Mouse (Mus musculus): ENCODE measurements around the gene Triobp. TPM values are rescaled to one million over a fixed set of nuclear protein-coding genes. Genes with fewer than 3 reads are reported as not detected.
"Not testable (repeated sequence)": the region's sequence is repeated elsewhere in the genome, so short reads cannot be mapped to it uniquely, and the experiment has no call there.

The Triobp gene
- polyA plus RNA-seq, 1 experiment from 2014 or later, result 45.8 TPM

DNA sequence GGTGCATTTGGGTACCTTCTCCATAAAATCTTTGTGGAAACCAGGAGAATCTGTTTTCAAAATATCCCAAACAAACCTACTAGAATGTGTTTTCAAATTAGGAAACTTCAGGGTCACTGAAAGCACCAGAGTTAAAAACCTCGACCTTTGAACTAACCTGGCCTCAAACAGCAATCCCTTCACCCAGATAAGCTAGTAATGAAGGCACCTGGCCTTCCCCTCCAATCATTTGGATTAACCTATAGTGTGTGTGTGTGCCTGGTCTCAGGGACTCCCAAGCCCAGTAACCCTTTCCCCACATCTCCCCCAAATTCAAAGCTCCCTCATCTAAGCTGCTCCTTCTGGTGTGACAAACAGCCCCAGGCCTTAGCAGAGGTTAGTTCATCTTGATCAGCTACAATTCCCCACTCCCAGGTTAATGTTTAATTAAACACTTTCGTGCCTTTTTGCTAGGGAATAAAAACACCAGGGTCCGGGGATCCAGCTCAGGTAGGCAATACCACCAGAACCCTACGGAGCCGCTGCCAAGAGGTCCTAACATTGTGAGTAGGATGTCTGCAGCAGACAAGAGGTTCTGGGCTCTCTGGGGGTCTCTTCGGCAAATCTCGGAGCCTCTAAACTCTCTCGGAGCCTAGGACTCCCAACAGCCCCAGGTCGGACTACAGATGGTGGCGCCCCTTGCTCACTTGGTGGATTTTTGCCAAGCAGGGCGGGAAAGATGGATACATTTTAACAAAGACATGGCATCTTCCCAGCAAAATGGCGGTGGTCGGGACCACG, 79.2 kb downstream of the Triobp start:
- Histone ChIP-seq H3K4me1 (peaks cover 52% of the 10 kb centered on the region), H3K4me2 (peak overlapping the region; percentile 98), H3K9ac (peak overlapping the region; percentile 99), H3K27ac (replicated peaks) (no peak overlapping the region), H3K4me3 (peak overlapping the region; percentile 77; the same call in 1 of the 2 replicates), H3K27me3 (replicated peaks) (peaks cover 15% of the 10 kb centered on the region), H3K9me3 (no peaks in the 10 kb centered on the region), H3K36me3 (no peaks in the 10 kb centered on the region)
- ATAC-seq (ENCODE audit: extremely low read depth, insufficient number of reproducible peaks, low FRiP score, low TSS enrichment), result no peak
- 41% methylated on average over 14 of the region's 14 CpGs for WGBS

DNA sequence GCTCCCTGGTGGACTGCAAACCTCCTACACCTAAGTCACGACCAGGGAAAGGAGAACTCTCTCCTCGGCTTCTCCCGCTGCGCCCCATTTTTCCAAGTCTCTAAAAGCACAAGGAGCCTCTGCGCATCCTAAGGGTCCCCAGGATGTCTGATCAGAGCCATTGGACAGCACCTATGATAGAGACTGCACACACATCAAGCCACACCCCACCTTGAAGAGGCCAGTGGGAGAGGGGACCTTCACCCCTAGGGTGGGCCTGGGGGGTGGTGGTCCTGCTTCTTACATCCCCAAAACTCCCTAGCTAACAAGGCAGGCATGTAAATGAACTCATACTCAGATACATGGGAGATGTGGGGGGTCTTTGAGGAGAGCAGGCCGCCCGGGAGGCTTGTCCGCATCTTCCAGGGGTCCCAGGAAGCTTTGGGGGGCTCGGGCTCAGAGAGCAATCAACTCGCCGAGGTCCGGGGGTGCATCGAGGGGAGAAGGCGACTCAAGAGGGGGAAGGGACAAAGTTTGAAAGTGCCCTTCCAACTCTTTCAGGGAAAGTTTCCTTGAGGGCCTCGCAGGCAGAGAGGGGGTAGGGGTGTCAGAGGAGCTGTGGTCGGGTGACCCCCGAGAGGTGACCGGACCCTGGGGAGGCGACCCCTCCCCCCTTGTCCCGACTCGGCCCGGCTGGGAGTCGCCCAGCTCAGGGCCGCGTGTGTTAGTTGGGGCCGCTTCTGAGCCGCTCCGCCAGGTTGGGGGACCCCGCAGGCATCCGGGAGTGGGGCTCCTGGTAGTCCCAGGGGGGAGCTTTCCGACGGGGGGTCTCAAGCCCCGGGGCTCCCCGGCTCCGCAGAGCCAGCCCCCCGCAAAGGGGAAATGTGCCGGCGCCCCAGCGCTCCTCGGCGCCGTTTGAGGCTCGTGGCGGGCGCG, 80.0 kb downstream of the Triobp start:
- H3K9me3 ChIP-seq, result no peaks in the 10 kb centered on the region
- WGBS, result 5% methylated on average over 44 of the region's 46 CpGs
- H3K4me1 ChIP-seq, result peaks cover 51% of the 10 kb centered on the region
- peak overlapping the region; percentile 77 for H3K4me3 ChIP-seq
- peaks cover 15% of the 10 kb centered on the region for H3K27me3 ChIP-seq (replicated peaks)
- no peak for ATAC-seq (ENCODE audit: extremely low read depth, insufficient number of reproducible peaks, low FRiP score, low TSS enrichment)
- H3K4me2 ChIP-seq, result peak overlapping the region; percentile 98
- no peaks in the 10 kb centered on the region for H3K36me3 ChIP-seq
- peak overlapping the region; percentile 99 for H3K9ac ChIP-seq
- H3K27ac ChIP-seq (replicated peaks), result peak overlapping the region; percentile 97

DNA sequence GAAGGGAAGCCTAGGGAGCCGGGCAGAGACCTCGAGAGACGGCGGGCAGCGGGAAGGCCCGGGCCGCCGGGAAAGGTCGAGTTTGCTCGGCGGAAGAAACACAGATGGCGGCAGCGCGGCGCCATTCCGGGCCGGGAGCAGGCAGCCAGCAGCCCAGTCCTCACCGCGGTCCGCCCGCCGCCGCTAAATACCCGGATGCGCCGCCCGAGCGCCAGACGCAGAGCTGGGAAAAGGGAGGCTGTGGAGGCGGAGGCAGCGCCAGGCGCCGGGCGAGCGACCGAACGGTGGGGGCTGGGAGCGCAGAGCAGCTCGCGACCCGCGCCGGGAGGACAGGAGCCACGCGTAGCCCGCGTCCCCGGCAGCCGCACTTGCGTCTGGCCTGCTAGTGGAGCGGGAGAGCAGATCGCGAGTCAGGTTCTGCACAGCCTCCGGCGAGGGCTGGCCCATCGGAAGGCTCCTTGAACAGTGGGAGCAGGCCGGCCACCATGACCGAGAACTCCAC, 80.8 kb downstream of the Triobp start, which contains the start of gene H1f0:
Gene H1f0, plus strand, starts transcription at position 214 of the 502 bp plus-strand sequence.
- ATAC-seq (ENCODE audit: extremely low read depth, insufficient number of reproducible peaks, low FRiP score, low TSS enrichment), result peak; percentile 52; the same call in 1 of the 2 replicates
- H3K4me2 ChIP-seq, result peak within 1 kb of the TSS; percentile 98
- WGBS, result under 1% methylated on average over 50 of the region's 58 CpGs
- peak within 1 kb of the TSS; percentile 99 for H3K9ac ChIP-seq
- H3K4me3 ChIP-seq, result peak within 1 kb of the TSS; percentile 77
- H3K27ac ChIP-seq (replicated peaks), result peak within 1 kb of the TSS; percentile 97
- no peaks in the 10 kb centered on the region for H3K9me3 ChIP-seq
- H3K36me3 ChIP-seq, result no peaks in the 10 kb centered on the region
- H3K4me1 ChIP-seq, result peaks cover 44% of the 10 kb centered on the region
- peaks cover 15% of the 10 kb centered on the region for H3K27me3 ChIP-seq (replicated peaks)

DNA sequence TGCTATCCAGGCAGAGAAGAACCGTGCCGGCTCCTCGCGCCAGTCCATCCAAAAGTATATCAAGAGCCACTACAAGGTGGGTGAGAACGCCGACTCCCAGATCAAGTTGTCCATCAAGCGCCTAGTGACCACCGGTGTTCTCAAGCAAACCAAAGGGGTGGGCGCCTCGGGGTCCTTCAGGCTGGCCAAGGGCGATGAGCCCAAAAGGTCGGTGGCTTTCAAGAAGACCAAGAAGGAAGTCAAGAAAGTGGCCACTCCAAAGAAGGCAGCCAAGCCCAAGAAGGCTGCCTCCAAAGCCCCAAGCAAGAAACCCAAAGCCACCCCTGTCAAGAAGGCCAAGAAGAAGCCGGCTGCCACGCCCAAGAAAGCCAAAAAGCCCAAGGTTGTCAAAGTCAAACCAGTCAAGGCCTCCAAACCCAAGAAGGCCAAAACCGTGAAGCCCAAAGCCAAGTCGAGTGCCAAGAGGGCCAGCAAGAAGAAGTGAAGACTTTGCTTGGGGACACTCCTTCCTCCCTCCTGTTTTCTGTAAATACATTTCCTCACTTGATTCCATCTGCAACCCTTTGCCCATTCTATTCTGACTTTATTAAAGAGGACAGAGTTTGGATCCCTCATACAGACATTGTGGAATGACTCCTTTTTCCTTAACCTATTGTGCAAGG, 81.4 kb downstream of the Triobp start:
- H3K4me2 ChIP-seq, result peak overlapping the region; percentile 98
- H3K36me3 ChIP-seq, result no peaks in the 10 kb centered on the region
- H3K27me3 ChIP-seq (replicated peaks), result peaks cover 11% of the 10 kb centered on the region
- H3K4me3 ChIP-seq, result peak overlapping the region; percentile 77
- peak overlapping the region; percentile 97 for H3K27ac ChIP-seq (replicated peaks)
- H3K9me3 ChIP-seq, result no peaks in the 10 kb centered on the region
- ATAC-seq (ENCODE audit: extremely low read depth, insufficient number of reproducible peaks, low FRiP score, low TSS enrichment), result no peak
- peak overlapping the region; percentile 99 for H3K9ac ChIP-seq
- WGBS, result 25% methylated on average over 16 of the region's 16 CpGs
- peaks cover 44% of the 10 kb centered on the region for H3K4me1 ChIP-seq

DNA sequence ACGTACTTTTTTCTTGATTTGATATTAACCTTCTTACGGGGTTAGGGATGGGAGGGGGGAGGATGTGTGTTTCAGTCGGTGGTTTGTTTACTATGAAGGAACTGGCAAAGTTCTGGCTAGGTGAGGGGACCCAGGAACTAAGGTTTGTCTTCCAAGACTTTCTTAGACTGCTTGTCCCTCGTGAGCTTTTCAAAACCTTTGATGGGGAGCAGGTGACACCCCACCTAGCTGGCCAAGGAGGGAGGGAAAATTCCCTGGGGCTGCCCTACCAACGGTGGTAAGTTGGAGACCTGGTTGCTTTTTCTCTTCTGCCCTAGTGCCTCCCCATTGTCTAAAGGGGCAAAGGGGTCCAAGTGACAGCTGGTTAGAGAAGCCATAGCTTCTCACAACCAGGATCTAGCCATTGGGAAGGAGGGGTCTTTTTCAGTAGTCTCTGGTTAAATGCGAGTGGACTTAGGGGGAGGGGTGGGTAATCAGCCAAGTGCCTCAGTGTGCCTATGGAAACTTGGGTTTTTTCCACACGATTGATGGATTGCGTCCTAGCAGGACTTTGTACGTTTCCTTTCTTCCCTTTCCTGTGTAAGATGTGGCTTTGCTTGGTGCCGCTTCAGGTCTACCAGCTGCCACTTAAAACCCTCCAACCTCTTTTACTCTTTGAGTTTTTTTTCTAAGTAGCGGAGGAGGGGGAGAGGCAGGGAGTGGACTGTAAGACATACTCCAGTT, 82.2 kb downstream of the Triobp start:
- H3K4me3 ChIP-seq, result peak overlapping the region; percentile 77
- peaks cover 44% of the 10 kb centered on the region for H3K4me1 ChIP-seq
- H3K9ac ChIP-seq, result peak overlapping the region; percentile 99
- no peaks in the 10 kb centered on the region for H3K9me3 ChIP-seq
- 7% methylated on average over 11 of the region's 11 CpGs for WGBS
- no peak for ATAC-seq (ENCODE audit: extremely low read depth, insufficient number of reproducible peaks, low FRiP score, low TSS enrichment)
- H3K4me2 ChIP-seq, result peak overlapping the region; percentile 98
- H3K27me3 ChIP-seq (replicated peaks), result peaks cover 7% of the 10 kb centered on the region
- no peaks in the 10 kb centered on the region for H3K36me3 ChIP-seq
- H3K27ac ChIP-seq (replicated peaks), result peak overlapping the region; percentile 72

DNA sequence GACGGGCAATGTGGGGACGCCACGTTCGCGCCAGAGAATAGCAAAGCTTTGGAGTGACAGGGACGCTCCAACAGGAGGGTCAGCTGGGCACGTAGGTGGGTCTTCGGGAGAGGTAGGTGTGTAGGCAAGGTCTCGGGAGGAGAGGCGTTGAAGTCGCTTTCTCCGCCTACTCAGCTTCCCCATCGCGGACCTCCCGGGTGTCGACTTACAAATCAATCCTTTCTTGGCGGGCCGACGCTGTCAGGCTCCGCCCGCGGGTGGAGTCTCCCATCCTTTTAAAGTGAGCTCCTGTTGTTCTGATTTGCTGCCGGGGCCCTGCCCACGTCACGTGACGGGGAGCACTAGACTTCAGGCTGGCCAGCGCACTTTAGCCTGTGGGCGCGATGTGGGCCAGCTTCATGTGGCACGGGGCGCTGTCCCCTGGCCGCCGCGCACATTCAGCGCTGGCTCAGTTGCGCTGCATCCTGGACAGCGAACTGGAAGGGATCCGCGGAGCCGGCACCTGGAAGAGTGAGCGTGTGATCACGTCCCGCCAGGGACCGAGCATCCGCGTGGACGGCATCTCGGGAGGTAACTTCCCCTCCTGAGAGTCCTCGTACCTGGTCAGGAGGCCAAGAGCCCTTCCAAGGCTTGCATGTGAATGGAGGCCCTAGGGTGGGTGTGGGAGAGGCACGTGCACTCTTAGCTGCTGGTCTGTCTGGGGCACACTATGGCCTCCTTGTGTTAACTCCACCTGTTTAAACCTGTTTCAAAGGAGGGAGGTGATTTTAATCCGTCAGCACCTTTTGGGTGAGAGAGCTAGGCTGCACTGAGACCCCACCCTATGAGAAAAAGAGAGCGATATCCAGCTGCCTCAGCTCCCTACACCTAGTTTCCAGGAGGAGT, 83.3 kb downstream of the Triobp start:
- no peaks in the 10 kb centered on the region; the same call in 1 of the 2 replicates for H3K27me3 ChIP-seq (replicated peaks)
- peak; percentile 74 for ATAC-seq (ENCODE audit: extremely low read depth, insufficient number of reproducible peaks, low FRiP score, low TSS enrichment)
- 1% methylated on average over 52 of the region's 52 CpGs for WGBS
- H3K4me1 ChIP-seq, result peaks cover 36% of the 10 kb centered on the region
- no peaks in the 10 kb centered on the region for H3K9me3 ChIP-seq
- peaks cover under 1% of the 10 kb centered on the region; the same call in 1 of the 2 replicates for H3K36me3 ChIP-seq
- peak overlapping the region; percentile 98 for H3K4me2 ChIP-seq
- peak overlapping the region; percentile 72 for H3K27ac ChIP-seq (replicated peaks)
- peak overlapping the region; percentile 77 for H3K4me3 ChIP-seq
- H3K9ac ChIP-seq, result peak overlapping the region; percentile 99

DNA sequence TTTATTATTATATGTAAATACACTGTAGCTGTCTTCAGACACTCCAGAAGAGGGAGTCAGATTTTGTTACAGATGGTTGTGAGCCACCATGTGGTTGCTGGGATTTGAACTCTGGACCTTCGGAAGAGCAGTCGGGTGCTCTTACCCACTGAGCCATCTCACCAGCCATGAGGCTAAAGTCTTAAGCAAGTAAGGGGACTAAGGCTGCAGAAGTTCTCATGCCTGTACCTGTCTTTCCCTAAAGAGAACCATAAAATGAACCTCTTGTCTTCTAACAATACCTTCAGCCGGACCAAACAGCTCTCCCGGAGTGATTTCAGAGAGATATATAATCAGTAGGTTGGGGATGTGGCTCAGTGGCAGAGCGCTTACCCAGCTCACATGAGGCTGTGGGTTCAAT, 84.4 kb downstream of the Triobp start:
- not testable (repeated sequence) for ATAC-seq (ENCODE audit: extremely low read depth, insufficient number of reproducible peaks, low FRiP score, low TSS enrichment)

DNA sequence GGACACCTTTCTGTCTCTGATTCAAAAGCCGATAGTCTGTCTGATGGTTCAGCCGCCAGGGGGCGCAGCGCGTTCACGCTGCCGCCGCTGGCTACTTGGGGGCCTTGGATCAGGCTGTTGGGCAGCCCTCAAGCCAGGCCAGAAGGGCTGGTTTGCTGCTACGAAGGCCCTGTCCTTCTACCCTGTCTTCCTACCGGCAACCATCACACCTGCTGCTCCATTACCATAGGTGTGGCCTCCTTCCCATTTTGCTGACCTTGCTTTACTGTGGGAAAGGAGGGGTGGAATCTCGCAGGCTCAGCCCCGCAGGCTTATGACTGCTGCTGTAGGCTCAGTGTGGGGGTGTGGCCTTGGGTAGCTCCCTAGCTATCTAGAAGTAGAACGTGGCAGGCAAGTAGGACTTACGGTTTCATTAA, 90.4 kb downstream of the Triobp start:
- Histone ChIP-seq H3K4me2 (peak overlapping the region; percentile 55), H3K36me3 (peaks cover 6% of the 10 kb centered on the region), H3K4me3 (peak overlapping the region; percentile 10; the same call in 1 of the 2 replicates), H3K9me3 (no peaks in the 10 kb centered on the region), H3K9ac (0 out of 2 replicates have a peak overlapping the region, but pooled peaks have one; percentile 58), H3K27me3 (replicated peaks) (peaks cover 50% of the 10 kb centered on the region), H3K27ac (replicated peaks) (no peak overlapping the region), H3K4me1 (peaks cover 29% of the 10 kb centered on the region)
- 6% methylated on average over 14 of the region's 14 CpGs for WGBS
- no peak for ATAC-seq (ENCODE audit: extremely low read depth, insufficient number of reproducible peaks, low FRiP score, low TSS enrichment)

More for the DNA sequence above, 84.4 kb downstream of the Triobp start:
- H3K27ac ChIP-seq (replicated peaks); H3K36me3 ChIP-seq; H3K4me3 ChIP-seq; H3K4me2 ChIP-seq; H3K9ac ChIP-seq; H3K27me3 ChIP-seq (replicated peaks); H3K9me3 ChIP-seq: not testable (repeated sequence)
- peaks cover 31% of the 10 kb centered on the region for H3K4me1 ChIP-seq
- 74% methylated on average over 5 of the region's 5 CpGs for WGBS

DNA sequence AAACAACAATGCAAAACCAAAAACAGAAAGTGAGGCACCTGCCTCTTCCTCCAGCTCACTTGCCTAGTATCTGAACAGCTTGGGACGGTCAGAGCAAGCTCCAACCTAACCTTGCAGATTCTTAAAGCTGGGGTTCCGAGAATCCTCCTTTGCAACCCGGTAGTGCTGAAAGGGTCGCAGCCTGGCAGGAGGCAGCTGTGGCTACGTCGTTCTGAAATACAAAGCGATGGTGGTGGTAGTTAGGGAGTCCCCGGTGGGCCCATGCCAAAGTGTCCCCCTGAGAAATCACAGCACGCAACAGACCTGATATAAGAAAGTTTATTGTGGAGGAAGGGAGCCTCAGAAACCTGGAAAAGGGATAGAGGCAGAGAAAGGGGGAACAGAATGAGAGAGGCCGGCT, 90.8 kb downstream of the Triobp start:
- WGBS, result 61% methylated on average over 10 of the region's 10 CpGs
- H3K27me3 ChIP-seq (replicated peaks), result peaks cover 54% of the 10 kb centered on the region
- peaks cover 6% of the 10 kb centered on the region for H3K36me3 ChIP-seq
- 0 out of 2 replicates have a peak overlapping the region, but pooled peaks have one; percentile 10 for H3K4me3 ChIP-seq
- no peaks in the 10 kb centered on the region for H3K9me3 ChIP-seq
- peaks cover 33% of the 10 kb centered on the region for H3K4me1 ChIP-seq
- ATAC-seq (ENCODE audit: extremely low read depth, insufficient number of reproducible peaks, low FRiP score, low TSS enrichment), result no peak
- H3K4me2 ChIP-seq, result peak overlapping the region; percentile 55; the same call in 1 of the 2 replicates
- H3K27ac ChIP-seq (replicated peaks), result no peak overlapping the region
- no peak overlapping the region for H3K9ac ChIP-seq
